Mouse (Mus musculus) kidney, postnatal 36 days (tissue): ENCODE data around the gene Ptbp1.
"Not testable (repeated sequence)": the region's sequence is repeated elsewhere in the genome, so short reads cannot be mapped to it uniquely, and the experiment has no call there.

Source experiments
- DNase-seq, 2 experiments: peaks; one replicate each; pipeline ENCODE4 v3.0.0; 2021 to 2022; ENCODE audit warnings: mixed read lengths in 2 of 2

Gene Ptbp1

DNA sequence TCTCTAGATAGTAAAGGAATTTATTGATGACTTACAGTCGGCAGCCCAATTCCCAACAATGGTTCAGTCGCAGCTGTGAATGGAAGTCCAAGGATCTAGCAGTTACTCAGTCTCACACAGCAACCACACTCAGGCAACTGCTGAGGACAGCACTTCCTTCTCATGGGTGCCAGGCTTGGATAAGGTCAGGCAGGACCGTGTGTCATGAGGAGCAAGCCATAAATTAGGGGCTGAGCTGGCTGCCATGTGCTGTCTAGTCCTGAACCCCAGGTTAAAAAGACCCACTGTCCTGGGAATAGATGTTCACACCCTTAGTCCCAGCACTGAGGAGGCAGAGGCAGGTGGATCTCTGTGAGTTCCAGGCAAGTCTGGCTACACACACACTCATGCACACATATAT is 30.7 kb downstream of the Ptbp1 start:
- not testable (repeated sequence) for DNase-seq

DNA sequence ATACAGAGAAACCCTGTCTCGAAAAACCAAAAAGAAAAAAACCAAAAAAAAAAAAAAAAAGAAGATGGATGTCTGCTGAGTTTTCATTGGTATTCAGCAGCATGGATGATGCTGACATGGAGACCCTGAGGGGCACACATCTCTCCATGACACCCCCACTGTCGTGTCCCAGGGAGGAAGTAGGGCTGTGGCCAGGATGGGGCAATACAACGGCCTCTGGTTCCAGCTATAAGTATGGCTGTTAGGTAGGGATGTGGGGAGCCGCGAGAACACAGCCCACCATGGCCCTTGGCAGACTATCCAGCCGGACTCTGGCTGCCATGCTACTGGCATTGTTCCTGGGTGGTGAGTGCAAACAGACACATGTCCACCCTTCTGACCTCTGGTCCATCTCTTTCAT is 31.8 kb downstream of the Ptbp1 start, which contains the start of gene Elane:
TSS of gene Elane (plus strand) at position 194 of the 400 bp plus-strand sequence.
- DNase-seq: no peak

DNA sequence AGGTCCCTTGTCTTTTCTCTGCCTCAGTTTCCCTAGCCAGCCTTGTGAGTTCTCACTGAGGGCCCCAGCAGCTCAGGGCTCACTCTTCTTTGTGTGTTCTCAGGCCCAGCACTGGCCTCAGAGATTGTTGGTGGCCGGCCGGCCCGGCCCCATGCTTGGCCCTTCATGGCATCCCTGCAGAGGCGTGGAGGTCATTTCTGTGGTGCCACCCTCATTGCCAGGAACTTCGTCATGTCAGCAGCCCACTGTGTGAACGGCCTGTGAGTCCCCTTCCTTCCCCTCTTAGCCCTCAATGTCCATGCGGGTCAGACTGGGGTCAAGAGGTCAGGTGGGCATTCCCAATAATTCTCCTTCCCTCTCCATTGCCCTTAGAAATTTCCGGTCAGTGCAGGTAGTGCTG is 32.4 kb downstream of the Ptbp1 start:
- DNase-seq: no peak

DNA sequence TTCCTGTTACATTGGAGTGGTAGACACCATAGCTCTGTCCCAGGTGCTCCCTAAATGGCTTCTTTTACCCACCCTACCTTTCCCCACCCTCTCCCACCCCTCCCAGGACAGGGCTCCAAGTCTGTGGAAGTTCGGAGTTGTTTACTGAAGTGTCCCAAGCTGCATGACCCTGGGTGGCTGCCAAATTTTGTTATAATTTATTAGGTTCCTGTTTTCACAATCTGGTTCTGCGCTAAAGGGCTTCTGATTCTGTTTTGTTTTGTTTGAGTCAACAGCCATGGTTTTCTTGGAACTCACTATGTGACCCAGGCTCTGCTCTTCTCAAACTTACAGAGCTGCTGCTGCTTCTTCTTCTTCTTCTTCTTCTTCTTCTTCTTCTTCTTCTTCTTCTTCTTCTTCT is 35.2 kb downstream of the Ptbp1 start:
- DNase-seq: peak; percentile 69 to 81

DNA sequence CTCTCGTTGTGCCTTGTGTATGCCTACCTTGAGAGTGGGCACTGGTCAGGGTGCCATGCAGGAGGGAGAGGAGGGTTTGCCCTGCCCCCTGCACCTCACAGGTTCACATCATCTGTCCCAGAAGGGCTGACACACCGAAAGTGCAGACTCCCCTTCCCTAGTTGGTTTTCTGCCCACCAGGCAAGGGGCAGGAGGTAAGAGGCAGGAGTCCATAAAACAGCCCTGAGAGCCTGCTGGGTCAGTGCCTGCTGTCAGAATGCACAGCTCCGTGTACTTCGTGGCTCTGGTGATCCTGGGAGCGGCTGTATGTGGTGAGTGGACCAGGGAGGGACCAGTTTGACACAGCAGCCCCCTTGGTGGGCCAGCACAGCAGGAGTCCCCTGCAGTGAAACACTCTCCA is 36.4 kb downstream of the Ptbp1 start, which contains the start of gene Cfd:
TSS of gene Cfd (plus strand) at position 184 of the 400 bp plus-strand sequence.
- no peak for DNase-seq

DNA sequence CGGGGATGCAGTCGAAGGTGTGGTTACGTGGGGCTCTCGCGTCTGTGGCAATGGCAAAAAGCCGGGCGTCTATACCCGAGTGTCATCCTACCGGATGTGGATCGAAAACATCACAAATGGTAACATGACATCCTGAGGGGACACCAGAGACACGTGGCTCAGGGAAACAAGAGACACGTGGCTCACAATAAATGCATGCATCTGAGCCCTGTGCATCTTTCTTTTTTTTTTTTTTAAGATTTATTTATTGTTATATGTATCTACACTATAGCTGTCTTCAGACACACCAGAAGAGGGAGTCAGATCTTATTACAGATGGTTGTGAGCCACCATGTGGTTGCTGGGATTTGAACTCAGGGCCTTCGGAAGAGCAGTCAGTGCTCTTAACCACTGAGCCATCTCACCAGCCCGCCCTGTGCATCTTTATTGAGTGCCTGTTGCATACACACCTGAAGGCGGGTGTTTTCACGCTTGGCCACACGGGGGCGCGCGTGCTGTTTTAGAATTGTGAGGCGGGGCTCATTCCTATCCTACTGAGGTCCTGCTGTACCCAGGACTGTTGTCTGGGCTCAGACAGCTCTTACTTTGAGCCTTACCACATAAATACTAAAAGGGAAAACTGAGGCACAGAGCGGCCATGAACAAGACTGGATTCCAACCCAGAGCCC is 38.4 kb downstream of the Ptbp1 start:
- DNase-seq: peak; percentile 77 to 91

DNA sequence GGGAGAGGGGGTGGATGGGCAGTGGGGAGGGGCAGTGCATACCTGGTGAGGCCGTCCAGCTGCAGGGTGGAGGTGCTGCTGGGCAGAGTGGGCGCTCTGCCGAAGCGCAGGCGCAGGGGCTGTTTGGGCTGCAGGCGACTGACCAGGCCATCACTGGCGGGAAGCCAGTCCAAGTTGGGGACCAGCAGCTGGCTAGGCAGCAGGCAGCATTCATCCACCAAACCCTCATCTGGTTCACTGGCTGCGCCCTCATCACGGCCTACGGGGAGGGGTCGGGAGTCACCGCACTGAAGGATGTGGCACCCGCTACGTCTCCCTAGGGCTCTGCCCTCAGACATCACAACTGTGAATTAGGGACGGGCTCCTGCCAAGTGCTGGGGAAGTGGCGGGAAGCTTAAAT is 42.1 kb downstream of the Ptbp1 start:
- no peak for DNase-seq

DNA sequence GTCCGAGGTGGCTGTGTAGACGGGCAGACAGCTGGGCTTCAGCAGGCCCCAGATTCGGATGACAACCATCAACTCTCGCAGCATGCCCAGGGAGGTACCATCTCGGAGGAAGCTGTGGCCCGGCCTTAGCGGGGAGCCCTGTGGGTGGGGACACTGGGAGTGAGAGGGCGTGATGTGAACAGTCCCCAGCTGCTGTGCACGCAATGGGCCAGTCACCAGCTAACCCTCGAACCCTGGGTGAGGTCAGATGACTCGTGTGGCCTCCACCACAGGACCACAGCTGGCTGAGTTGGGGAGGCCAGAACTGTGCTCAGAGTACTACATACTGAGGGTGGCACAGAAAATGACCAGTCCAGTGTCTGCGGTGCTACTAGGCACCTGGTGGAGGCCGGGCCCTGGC is 42.6 kb downstream of the Ptbp1 start:
- DNase-seq: no peak

DNA sequence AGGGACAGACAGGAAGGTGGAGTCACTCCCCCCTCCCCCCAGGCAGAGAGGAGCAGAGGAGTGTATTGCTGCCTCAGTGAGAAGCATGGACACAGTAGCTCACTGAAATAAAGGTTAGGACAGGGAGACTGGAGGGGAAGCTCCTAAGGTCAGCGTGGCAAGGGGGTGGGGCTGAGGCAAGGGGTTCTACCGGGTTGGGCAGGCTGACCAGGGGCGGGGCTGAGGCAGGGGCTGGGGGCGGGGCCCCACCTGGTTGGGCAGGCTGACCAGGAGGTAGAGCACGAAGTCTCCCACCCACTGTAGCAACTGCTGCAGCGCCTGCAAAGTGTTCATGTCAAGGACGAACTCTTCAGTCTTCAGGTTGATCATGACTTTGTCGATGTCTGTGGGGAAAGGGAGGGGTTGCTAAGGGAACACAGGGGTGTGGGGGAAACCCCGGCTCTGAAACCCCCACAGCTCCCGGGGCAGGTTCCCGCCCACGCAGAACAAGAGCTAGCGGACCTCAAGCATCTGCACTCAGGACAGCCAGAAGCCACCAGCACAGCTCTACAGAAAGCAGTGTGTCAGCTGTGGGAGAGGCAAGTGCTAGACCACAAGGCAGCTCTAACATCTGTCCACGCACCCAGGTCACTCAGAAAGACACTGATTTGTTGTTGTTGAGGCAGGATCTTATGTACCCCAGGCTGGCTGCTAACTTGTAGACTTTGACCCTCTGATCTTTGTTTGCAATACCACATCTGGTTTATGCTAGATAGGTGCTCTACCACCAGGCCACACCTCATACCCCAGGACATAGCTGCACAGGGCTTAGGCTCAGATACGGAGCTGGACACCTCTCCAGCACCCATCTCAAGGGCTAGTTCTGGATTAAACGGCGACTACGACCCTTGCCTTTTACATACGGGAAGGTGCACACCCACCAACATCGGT is 43.4 kb downstream of the Ptbp1 start:
- peak; percentile 51 to 65 for DNase-seq

DNA sequence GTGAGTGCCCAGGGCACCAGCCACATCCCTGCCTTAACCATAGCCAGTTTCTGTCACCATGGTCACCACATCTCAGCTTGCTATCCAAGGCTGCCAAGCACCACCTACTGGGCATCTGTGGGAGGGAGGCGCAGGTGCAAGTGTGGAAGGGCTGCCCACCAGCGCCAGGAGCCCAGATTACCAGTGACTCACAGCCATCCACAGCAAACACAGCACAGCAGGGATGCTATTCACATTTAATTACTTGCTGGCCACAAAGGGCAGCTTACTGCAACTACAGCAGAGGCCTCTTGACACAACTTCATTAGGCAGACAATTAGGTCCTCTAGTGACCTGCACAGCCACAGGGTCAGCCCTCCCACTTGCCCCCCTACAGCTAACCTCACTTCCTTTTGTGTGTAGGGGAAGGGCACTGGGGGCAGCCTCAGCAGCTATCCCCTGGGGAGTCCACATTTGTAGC is 46.8 kb downstream of the Ptbp1 start:
- no peak for DNase-seq

DNA sequence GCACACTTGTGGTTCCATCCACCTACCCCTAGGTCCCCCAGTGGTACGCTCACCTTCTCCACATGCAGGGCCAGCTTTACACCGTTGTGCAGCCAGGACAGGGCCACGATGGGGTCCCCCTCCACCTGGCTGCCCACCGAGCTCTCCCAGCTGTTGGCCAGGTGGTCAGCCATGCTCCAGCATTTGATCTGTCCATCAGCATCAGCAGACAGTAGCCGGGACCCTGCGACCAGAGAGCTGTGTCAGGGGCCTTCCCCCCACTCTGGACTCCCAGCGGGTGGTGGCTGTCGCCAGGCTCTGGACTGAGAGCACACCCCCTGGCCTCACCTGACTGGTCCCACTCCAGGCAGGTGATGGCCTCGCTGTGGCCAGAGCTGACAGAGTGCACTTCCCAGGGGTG is 52.5 kb downstream of the Ptbp1 start:
- DNase-seq: no peak

DNA sequence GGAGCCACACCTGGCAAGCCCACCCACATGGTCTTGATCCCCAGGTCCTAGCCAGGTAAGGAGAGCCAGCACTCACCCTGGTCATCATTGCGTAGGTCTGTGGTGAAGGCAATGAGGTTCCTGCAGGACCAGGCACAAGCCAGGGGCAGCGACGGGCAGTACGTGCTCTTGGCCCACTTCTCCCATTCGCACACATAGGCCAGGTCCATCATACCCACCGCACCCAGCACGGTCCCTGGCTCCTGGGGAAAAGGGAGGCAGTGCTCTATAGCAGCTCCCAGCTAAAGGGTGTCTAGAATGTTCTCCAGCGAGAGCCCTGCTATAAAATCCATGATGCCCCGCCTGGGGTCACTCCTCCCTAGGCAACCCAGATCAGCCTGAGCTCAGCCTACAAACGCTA is 53.2 kb downstream of the Ptbp1 start:
- DNase-seq: no peak

DNA sequence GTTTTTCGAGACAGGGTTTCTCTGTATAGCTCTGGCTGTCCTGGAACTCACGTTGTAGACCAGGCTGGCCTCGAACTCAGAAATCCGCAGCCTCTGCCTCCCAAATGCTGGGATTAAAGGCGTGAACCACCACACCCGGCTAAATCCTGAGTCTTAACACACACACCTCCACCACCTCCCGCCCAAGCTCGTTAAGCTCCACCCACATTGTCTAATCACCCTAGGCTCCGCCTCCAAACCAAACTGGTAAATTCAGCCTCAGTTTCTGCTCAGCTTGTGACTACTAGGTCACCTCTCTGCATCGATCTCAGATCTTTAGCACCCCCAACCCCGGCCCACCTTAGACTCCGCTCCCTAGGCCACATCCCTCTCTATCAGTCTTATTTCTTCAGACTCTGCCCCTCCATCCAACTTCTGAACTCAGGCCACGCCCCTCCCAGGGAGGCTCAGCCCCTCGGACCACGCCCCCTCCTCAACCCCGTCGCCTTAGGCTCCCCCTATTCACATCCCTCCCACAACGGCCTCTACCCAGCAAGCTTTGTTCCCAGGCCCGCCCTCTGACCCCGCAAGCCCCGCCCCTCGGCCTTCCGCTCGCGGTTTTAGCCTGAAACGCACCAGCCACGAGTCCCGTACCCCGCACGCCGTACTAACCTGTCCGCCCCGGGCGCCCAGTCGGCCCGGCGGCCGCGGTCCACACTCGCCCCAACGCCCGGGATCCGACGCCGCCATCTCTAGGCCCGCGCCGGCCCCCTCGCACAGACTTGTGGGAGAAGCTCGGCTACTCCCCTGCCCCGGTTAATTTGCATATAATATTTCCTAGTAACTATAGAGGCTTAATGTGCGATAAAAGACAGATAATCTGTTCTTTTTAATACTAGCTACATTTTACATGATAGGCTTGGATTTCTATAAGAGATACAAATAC is 54.2 kb downstream of the Ptbp1 start, which contains the start of gene Med16:
TSS of gene Med16 (minus strand) at position 757 of the 925 bp plus-strand sequence.
- DNase-seq: peak; percentile 97 to 98

DNA sequence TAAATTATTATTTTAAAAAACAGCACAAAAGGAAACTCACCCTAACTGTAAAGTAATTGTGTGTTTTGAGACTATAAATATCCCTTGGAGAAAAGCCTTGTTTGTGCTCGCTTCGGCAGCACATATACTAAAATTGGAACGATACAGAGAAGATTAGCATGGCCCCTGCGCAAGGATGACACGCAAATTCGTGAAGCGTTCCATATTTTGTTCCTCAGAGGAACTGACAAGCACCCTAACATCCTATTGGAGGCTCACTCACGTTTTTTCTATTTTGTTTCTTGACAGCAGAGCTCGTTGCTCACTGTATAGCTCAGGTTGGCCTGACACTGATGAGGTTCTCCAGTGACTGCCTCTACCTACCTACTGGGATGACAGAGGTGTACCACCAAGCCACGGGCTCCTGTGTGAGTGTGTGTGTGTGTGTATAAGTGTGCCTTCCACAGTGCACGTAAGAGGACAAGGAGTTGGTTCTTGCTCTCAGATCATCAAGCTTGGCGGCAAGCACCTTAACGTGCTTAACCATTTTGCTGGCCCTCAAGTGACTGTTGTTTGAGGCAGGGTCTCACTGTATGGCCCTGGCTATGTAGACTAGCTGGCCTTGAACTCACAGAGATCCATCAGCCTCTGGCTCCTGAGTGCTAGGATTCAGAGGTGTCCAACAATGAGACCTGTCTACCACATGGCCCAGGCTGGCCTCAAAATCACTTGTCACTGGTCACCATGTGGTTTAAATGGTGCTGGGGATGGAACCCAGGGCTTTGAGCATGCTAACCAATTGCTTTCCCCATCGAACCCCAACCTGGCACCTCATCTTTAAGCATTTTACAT is 55.1 kb downstream of the Ptbp1 start:
- DNase-seq: peak in 1 of 2 experiments; percentile 41

DNA sequence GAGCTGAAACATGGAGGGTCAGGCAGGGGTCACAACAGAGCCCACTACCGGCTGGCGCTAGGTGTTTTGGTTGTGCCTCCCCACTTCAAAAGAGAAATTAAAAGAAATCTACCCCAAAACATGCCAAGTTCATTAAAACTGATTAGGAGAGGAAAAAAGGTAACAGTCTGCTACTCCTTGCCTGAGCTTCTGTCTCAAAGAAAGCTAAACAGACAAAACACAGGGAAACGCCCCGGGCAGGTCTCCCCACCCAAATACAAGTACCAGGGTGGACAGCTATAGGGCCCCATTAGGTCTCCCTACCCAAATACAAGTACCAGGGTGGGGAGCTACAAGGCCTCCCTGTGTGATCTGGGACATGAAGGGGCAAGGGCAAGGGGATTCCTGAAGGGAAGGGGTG is 56.3 kb downstream of the Ptbp1 start, which contains the start of gene Gm26602:
TSS of gene Gm26602 (plus strand) at position 301 of the 400 bp plus-strand sequence.
- DNase-seq: no peak

DNA sequence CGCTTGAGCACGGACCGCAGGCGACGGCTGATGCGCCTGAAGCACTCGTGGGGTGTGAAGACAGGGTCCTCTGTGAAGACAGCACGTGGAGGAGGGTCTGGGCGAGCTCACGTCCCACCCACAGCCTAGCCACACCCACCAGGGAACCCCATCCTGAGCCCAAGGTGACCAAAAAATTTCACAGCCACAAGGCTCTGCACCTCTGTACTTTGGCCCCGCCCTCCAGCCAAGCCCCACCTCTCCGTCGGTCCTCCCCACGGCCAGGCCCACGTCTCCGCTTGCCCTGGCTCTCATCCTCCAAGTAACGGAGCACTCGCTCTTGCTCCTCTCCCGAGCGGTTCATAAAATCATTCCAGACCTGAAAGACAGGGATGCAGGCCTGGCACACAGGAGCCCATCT is 58.2 kb downstream of the Ptbp1 start:
- DNase-seq: peak in 1 of 2 experiments; percentile 61
